Mouse (Mus musculus) liver, adult 2 months (tissue): ENCODE results near the gene Fam216a.

Experiments used
- CTCF ChIP-seq: fragments of 200-500 bp; IDR thresholded peaks from 2 replicates; pipeline ENCODE4 v1.5.1; 2011; ENCODE audit warnings: low read depth, low read length, control low read depth
- POLR2A ChIP-seq: fragments of 200-500 bp; IDR thresholded peaks from 2 replicates; pipeline ENCODE4 v1.6.1; 2011; ENCODE audit warnings: low read length, control low read depth; ENCODE audit not compliant: insufficient read depth; ENCODE audit errors: extremely low read depth

DNA sequence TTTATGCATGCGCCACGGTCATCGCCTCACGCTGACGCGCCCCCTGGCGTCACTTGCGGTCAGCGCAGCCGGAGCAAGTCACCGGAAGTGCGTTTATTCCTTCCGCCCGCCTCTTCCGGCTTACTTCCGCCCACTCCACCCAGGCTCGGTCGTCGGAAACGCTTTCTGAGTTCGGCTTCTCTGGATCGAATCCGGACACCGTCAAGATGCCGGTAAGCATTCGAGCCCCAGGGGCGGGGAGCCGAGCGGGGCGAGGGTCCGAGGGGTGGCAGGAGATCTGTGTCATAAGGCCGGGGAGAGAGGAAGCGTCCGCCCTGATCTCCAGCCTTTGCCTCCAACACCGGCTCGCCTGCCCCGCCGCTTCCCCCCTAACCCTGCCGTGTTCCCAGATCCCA, 19.6 kb upstream of the Fam216a start, which contains the start of gene Arpc3:
- TF ChIP-seq POLR2A (peak; percentile 63), CTCF (peak; percentile 95)
